Mouse (Mus musculus) right cerebral cortex, postnatal 14 days (tissue): ENCODE measurements around the gene Fbxo3.
"Not testable (repeated sequence)": the region's sequence is repeated elsewhere in the genome, so short reads cannot be mapped to it uniquely, and the experiment has no call there.

Source experiments
- DNase-seq: peaks from one replicate; pipeline ENCODE4 v3.0.0; 2022

Fbxo3 gene

GRCm38 (mm10) chr2:104038236-104038635 lies 10.7 kb downstream of the Fbxo3 start:
- DNase-seq, result no peak

GRCm38 (mm10) chr2:104041632-104042031 lies 14.1 kb downstream of the Fbxo3 start:
- DNase-seq, result no peak

- DNase-seq, result no peak
Measured at GRCm38 (mm10) chr2:104042766-104043165, 15.2 kb downstream of the Fbxo3 start.

GRCm38 (mm10) chr2:104043624-104044478 lies 16.3 kb downstream of the Fbxo3 start:
- no peak for DNase-seq

GRCm38 (mm10) chr2:104044479-104045080 lies 17.1 kb downstream of the Fbxo3 start:
- DNase-seq, result no peak

- DNase-seq, result no peak
Measured at GRCm38 (mm10) chr2:104058381-104058780, 30.9 kb downstream of the Fbxo3 start.

- DNase-seq, result no peak
Measured at GRCm38 (mm10) chr2:104058954-104059353, 31.4 kb downstream of the Fbxo3 start.

GRCm38 (mm10) chr2:104059786-104060185 lies 32.3 kb downstream of the Fbxo3 start:
- no peak for DNase-seq

- no peak for DNase-seq
Measured at GRCm38 (mm10) chr2:104060996-104061395, 33.5 kb downstream of the Fbxo3 start.

- DNase-seq, result no peak
Measured at GRCm38 (mm10) chr2:104062665-104063064, 35.1 kb downstream of the Fbxo3 start.

- no peak for DNase-seq
Measured at GRCm38 (mm10) chr2:104064152-104064551, 36.6 kb downstream of the Fbxo3 start.

GRCm38 (mm10) chr2:104065526-104065925 lies 38.0 kb downstream of the Fbxo3 start, which contains the start of gene Gm10912:
TSS of gene Gm10912 (plus strand) at chr2:104065826.
- DNase-seq, result not testable (repeated sequence)

GRCm38 (mm10) chr2:104068450-104068849 lies 40.9 kb downstream of the Fbxo3 start, which contains the start of gene Gm10799:
TSS of gene Gm10799 (minus strand) at chr2:104068550.
- DNase-seq, result not testable (repeated sequence)

- DNase-seq, result no peak
Measured at GRCm38 (mm10) chr2:104069704-104070185, 42.2 kb downstream of the Fbxo3 start, which contains the start of gene Cd59b. TSS of gene Cd59b (plus strand) at chr2:104069849.

GRCm38 (mm10) chr2:104078285-104078684 lies 50.8 kb downstream of the Fbxo3 start:
- DNase-seq, result not testable (repeated sequence)

- DNase-seq, result not testable (repeated sequence)
Measured at GRCm38 (mm10) chr2:104081436-104082050, 54.0 kb downstream of the Fbxo3 start.

- no peak for DNase-seq
Measured at GRCm38 (mm10) chr2:104082474-104082873, 55.0 kb downstream of the Fbxo3 start.

GRCm38 (mm10) chr2:104084027-104084426 lies 56.5 kb downstream of the Fbxo3 start:
- not testable (repeated sequence) for DNase-seq

GRCm38 (mm10) chr2:104087562-104087961 lies 60.0 kb downstream of the Fbxo3 start:
- not testable (repeated sequence) for DNase-seq

GRCm38 (mm10) chr2:104093305-104093704 lies 65.8 kb downstream of the Fbxo3 start:
- no peak for DNase-seq

GRCm38 (mm10) chr2:104095741-104096213 lies 68.3 kb downstream of the Fbxo3 start, which contains the start of gene Cd59a:
TSS of gene Cd59a (plus strand) at chr2:104095801.
- DNase-seq, result peak; percentile 41

- DNase-seq, result no peak
Measured at GRCm38 (mm10) chr2:104096256-104096655, 68.7 kb downstream of the Fbxo3 start.

GRCm38 (mm10) chr2:104096796-104097195 lies 69.3 kb downstream of the Fbxo3 start:
- not testable (repeated sequence) for DNase-seq
